Mouse (Mus musculus): ENCODE data around the gene Syn1. TPM values are rescaled to one million over a fixed set of nuclear protein-coding genes. Genes with fewer than 3 reads are reported as not detected.

Syn1 gene
- polyA plus RNA-seq, 1 experiment from 2014 or later, result 65.0 TPM

- no peaks in the 10 kb centered on the region for H3K27me3 ChIP-seq
- H3K9ac ChIP-seq, result no peak overlapping the region
- H3K4me1 ChIP-seq (replicated peaks), result peaks cover 18% of the 10 kb centered on the region
- no peaks in the 10 kb centered on the region for H3K9me3 ChIP-seq
- H3K4me2 ChIP-seq, result no peak overlapping the region
- no peaks in the 10 kb centered on the region for H3K36me3 ChIP-seq
- H3K4me3 ChIP-seq, result no peak overlapping the region
- no peak overlapping the region for H3K27ac ChIP-seq (replicated peaks)
- ATAC-seq (ENCODE audit: low read depth), result no peak
Observed at GRCm38 (mm10) chrX:20915075-20915474, 5.7 kb downstream of the Syn1 start.

GRCm38 (mm10) chrX:20913726-20914125 lies 7.1 kb downstream of the Syn1 start:
- Histone ChIP-seq H3K4me1 (replicated peaks) (peaks cover 6% of the 10 kb centered on the region), H3K4me3 (no peak overlapping the region), H3K27ac (replicated peaks) (no peak overlapping the region), H3K9me3 (no peaks in the 10 kb centered on the region), H3K9ac (no peak overlapping the region), H3K36me3 (0 out of 2 replicates have a peak, but pooled peaks cover 5% of the 10 kb centered on the region), H3K4me2 (no peak overlapping the region), H3K27me3 (no peaks in the 10 kb centered on the region)
- ATAC-seq (ENCODE audit: low read depth), result no peak
- WGBS, result 91% methylated on average over 6 of the region's 6 CpGs

- 28% methylated on average over 3 of the region's 3 CpGs for WGBS
- Histone ChIP-seq H3K27me3 (no peaks in the 10 kb centered on the region), H3K4me3 (no peak overlapping the region), H3K27ac (replicated peaks) (no peak overlapping the region), H3K36me3 (peaks cover 13% of the 10 kb centered on the region; the same call in 1 of the 2 replicates), H3K9me3 (no peaks in the 10 kb centered on the region), H3K4me1 (replicated peaks) (no peaks in the 10 kb centered on the region), H3K4me2 (no peak overlapping the region), H3K9ac (no peak overlapping the region)
- no peak for ATAC-seq (ENCODE audit: low read depth)
Observed at GRCm38 (mm10) chrX:20910074-20910473, 10.7 kb downstream of the Syn1 start.

- no peaks in the 10 kb centered on the region for H3K4me1 ChIP-seq (replicated peaks)
- H3K36me3 ChIP-seq, result no peaks in the 10 kb centered on the region
- H3K27ac ChIP-seq (replicated peaks), result no peak overlapping the region
- ATAC-seq (ENCODE audit: low read depth), result no peak
- H3K4me3 ChIP-seq, result no peak overlapping the region
- H3K9ac ChIP-seq, result no peak overlapping the region
- no peak overlapping the region for H3K4me2 ChIP-seq
- WGBS, result 28% methylated on average over 3 of the region's 3 CpGs
- no peaks in the 10 kb centered on the region for H3K27me3 ChIP-seq
- H3K9me3 ChIP-seq, result no peaks in the 10 kb centered on the region
Observed at GRCm38 (mm10) chrX:20875241-20875640, 45.6 kb downstream of the Syn1 start.

- no peak for ATAC-seq (ENCODE audit: low read depth)
- Histone ChIP-seq H3K27ac (replicated peaks) (no peak overlapping the region), H3K9me3 (no peaks in the 10 kb centered on the region), H3K4me3 (no peak overlapping the region), H3K36me3 (no peaks in the 10 kb centered on the region), H3K9ac (no peak overlapping the region), H3K4me1 (replicated peaks) (no peaks in the 10 kb centered on the region), H3K4me2 (no peak overlapping the region), H3K27me3 (no peaks in the 10 kb centered on the region)
- 31% methylated on average over 11 of the region's 11 CpGs for WGBS
Observed at GRCm38 (mm10) chrX:20872928-20873500, 47.8 kb downstream of the Syn1 start.

- H3K4me3 ChIP-seq, result peak within 1 kb of the TSS; percentile 14; the same call in 1 of the 2 replicates
- H3K27me3 ChIP-seq, result no peaks in the 10 kb centered on the region
- no peaks in the 10 kb centered on the region for H3K36me3 ChIP-seq
- no peaks in the 10 kb centered on the region for H3K4me1 ChIP-seq (replicated peaks)
- H3K9ac ChIP-seq, result no peak within 1 kb of the TSS
- no peak within 1 kb of the TSS for H3K27ac ChIP-seq (replicated peaks)
- peak within 1 kb of the TSS; percentile 38 for H3K4me2 ChIP-seq
- 19% methylated on average over 18 of the region's 18 CpGs for WGBS
- H3K9me3 ChIP-seq, result no peaks in the 10 kb centered on the region
- no peak for ATAC-seq (ENCODE audit: low read depth)
Observed at GRCm38 (mm10) chrX:20869962-20870513, 50.8 kb downstream of the Syn1 start, which contains the start of gene Timp1. TSS of gene Timp1 (plus strand) at chrX:20870166.

GRCm38 (mm10) chrX:20869203-20869602 lies 51.6 kb downstream of the Syn1 start:
- Histone ChIP-seq H3K4me2 (no peak overlapping the region), H3K4me1 (replicated peaks) (no peaks in the 10 kb centered on the region), H3K27ac (replicated peaks) (no peak overlapping the region), H3K36me3 (no peaks in the 10 kb centered on the region), H3K27me3 (no peaks in the 10 kb centered on the region), H3K4me3 (no peak overlapping the region), H3K9me3 (no peaks in the 10 kb centered on the region), H3K9ac (no peak overlapping the region)
- ATAC-seq (ENCODE audit: low read depth), result 0 out of 2 replicates have a peak, but pooled peaks have one; percentile 26
- WGBS, result 71% methylated on average over 1 of the region's 1 CpGs

- Histone ChIP-seq H3K9me3 (no peaks in the 10 kb centered on the region), H3K27me3 (no peaks in the 10 kb centered on the region), H3K4me3 (no peak overlapping the region), H3K36me3 (peaks cover 5% of the 10 kb centered on the region; the same call in 1 of the 2 replicates), H3K27ac (replicated peaks) (no peak overlapping the region), H3K4me1 (replicated peaks) (no peaks in the 10 kb centered on the region), H3K9ac (no peak overlapping the region), H3K4me2 (no peak overlapping the region)
- 71% methylated on average over 4 of the region's 4 CpGs for WGBS
- ATAC-seq (ENCODE audit: low read depth), result no peak
Observed at GRCm38 (mm10) chrX:20868091-20868490, 52.7 kb downstream of the Syn1 start.

GRCm38 (mm10) chrX:20863161-20864101 lies 57.4 kb downstream of the Syn1 start:
- Histone ChIP-seq H3K27ac (replicated peaks) (no peak overlapping the region), H3K4me2 (no peak overlapping the region), H3K9ac (no peak overlapping the region), H3K36me3 (peaks cover 17% of the 10 kb centered on the region), H3K9me3 (no peaks in the 10 kb centered on the region), H3K27me3 (no peaks in the 10 kb centered on the region), H3K4me1 (replicated peaks) (no peaks in the 10 kb centered on the region), H3K4me3 (no peak overlapping the region)
- ATAC-seq (ENCODE audit: low read depth), result no peak
- WGBS, result 89% methylated on average over 9 of the region's 9 CpGs

- WGBS, result 43% methylated on average over 26 of the region's 29 CpGs
- Histone ChIP-seq H3K4me3 (no peak overlapping the region), H3K9ac (no peak overlapping the region), H3K36me3 (peaks cover 27% of the 10 kb centered on the region), H3K4me2 (no peak overlapping the region), H3K9me3 (no peaks in the 10 kb centered on the region), H3K4me1 (replicated peaks) (no peaks in the 10 kb centered on the region), H3K27ac (replicated peaks) (no peak overlapping the region), H3K27me3 (no peaks in the 10 kb centered on the region)
- ATAC-seq (ENCODE audit: low read depth), result no peak
Observed at GRCm38 (mm10) chrX:20862105-20863065, 58.4 kb downstream of the Syn1 start.

- H3K4me1 ChIP-seq (replicated peaks), result no peaks in the 10 kb centered on the region
- H3K9ac ChIP-seq, result no peak overlapping the region
- no peak overlapping the region for H3K4me2 ChIP-seq
- H3K27ac ChIP-seq (replicated peaks), result no peak overlapping the region
- H3K9me3 ChIP-seq, result no peaks in the 10 kb centered on the region
- no peak for ATAC-seq (ENCODE audit: low read depth)
- no peaks in the 10 kb centered on the region for H3K27me3 ChIP-seq
- peaks cover 29% of the 10 kb centered on the region for H3K36me3 ChIP-seq
- H3K4me3 ChIP-seq, result no peak overlapping the region
- 57% methylated on average over 5 of the region's 5 CpGs for WGBS
Observed at GRCm38 (mm10) chrX:20861453-20862104, 59.2 kb downstream of the Syn1 start.

Measured in neural tube, embryonic 13.5 days (tissue).